Mouse (Mus musculus): ENCODE measurements around the gene Atad2b. TPM values are rescaled to one million over a fixed set of nuclear protein-coding genes. Genes with fewer than 3 reads are reported as not detected.

Gene Atad2b
- total and polyA plus RNA-seq, 3 experiments, result 9.9 to 44.3 (median 15.3) TPM

DNA sequence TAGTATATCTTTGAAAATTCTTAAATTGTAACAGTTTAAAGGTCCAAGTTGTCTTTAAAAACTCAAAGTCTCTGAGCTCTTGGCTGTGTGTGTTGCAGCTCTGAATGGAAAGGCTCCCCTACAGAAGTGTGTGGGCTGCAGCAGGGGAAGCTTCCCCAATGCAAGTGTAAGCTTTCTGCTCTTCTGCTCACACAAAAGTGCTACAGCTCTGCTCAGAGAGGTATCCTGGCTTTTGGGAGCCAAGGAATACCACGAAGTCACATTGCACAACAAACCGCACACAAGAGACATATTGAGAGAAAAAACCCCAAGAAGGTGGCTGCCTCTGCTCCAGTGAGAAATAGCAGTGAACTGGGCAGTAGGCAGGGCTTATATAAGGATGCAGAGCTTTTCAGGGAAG is 120.9 kb downstream of the Atad2b start:
- H3K27me3 ChIP-seq (ENCODE audit: control insufficient read depth in 1 of 2, insufficient read depth in 2 of 2, low read length in 2 of 2), result no peaks in the 10 kb centered on the region
- H3K79me2 ChIP-seq (ENCODE audit: control insufficient read depth, insufficient read depth, low read length, poor library complexity), result no peaks in the 10 kb centered on the region
- no peak for DNase-seq (ENCODE audit: low read depth, low spot score)
- no peaks in the 10 kb centered on the region for H3K9me3 ChIP-seq (replicated peaks; ENCODE audit: insufficient read depth, low read length)
- no peak overlapping the region for H3K27ac ChIP-seq (ENCODE audit: control insufficient read depth, low read depth, low read length)
- no peaks in the 10 kb centered on the region for H3K4me1 ChIP-seq (ENCODE audit: control insufficient read depth in 1 of 2, insufficient read depth in 2 of 2, low read length in 2 of 2)
- TF ChIP-seq CHD2 (IDR thresholded peaks at IDR 0.05; ENCODE audit: low read length), result no peak
- TF ChIP-seq HCFC1 (IDR thresholded peaks at IDR 0.05; ENCODE audit: low read depth, low read length), result no peak
- TF ChIP-seq EP300 (IDR thresholded peaks at IDR 0.05; ENCODE audit: low read depth in 1 of 2, low read length in 2 of 2), result no peak
- no peak for TF ChIP-seq MAZ (IDR thresholded peaks at IDR 0.05; ENCODE audit: low read depth, low read length)
- no peak for TF ChIP-seq ETS1 (IDR thresholded peaks at IDR 0.05; ENCODE audit: low read depth, low read length)
- no peak for TF ChIP-seq MEF2A (IDR thresholded peaks at IDR 0.05; ENCODE audit: extremely low read depth, insufficient replicate concordance, low read depth, low read length, poor library complexity, severe bottlenecking)
- TF ChIP-seq NRF1 (IDR thresholded peaks at IDR 0.05; ENCODE audit: insufficient read depth, low read depth, low read length, poor library complexity, severe bottlenecking), result no peak
- TF ChIP-seq POLR2AphosphoS5 (IDR thresholded peaks at IDR 0.05; ENCODE audit: borderline replicate concordance, low read depth, low read length), result no peak
- TF ChIP-seq NELFE (IDR thresholded peaks at IDR 0.05; ENCODE audit: low read depth, low read length), result no peak
- no peak for TF ChIP-seq MXI1 (IDR thresholded peaks at IDR 0.05; ENCODE audit: low read depth, low read length)
- no peak for TF ChIP-seq MYC (IDR thresholded peaks at IDR 0.05; ENCODE audit: low read depth, low read length)
- no peak for TF ChIP-seq MAX (IDR thresholded peaks at IDR 0.05; ENCODE audit: low read length)
- TF ChIP-seq ZMIZ1 (IDR thresholded peaks at IDR 0.05; ENCODE audit: low read depth, low read length), result no peak
- TF ChIP-seq POLR2A (IDR thresholded peaks at IDR 0.05; ENCODE audit: control insufficient read depth in 1 of 2, insufficient read depth in 1 of 2, low read depth in 1 of 2, low read length in 2 of 2, poor library complexity in 1 of 2), result no peak
- no peak for TF ChIP-seq JUND (IDR thresholded peaks at IDR 0.05; ENCODE audit: low read depth, low read length)
- no peak for TF ChIP-seq TBP (IDR thresholded peaks at IDR 0.05; ENCODE audit: low read depth, low read length)
- no peak overlapping the region for H3K4me3 ChIP-seq (ENCODE audit: control insufficient read depth in 1 of 2, insufficient read depth in 1 of 2, low read depth in 2 of 2, low read length in 2 of 2)
- peaks cover 0 to 6% of the 10 kb centered on the region in 2 experiments; a peak in 2 of 4 replicates for H3K36me3 ChIP-seq (ENCODE audit: control insufficient read depth in 1 of 2, insufficient read depth in 2 of 2, low read length in 2 of 2)
- H3K9ac ChIP-seq (ENCODE audit: control insufficient read depth, low read depth, low read length, poor library complexity, severe bottlenecking), result no peak overlapping the region

DNA sequence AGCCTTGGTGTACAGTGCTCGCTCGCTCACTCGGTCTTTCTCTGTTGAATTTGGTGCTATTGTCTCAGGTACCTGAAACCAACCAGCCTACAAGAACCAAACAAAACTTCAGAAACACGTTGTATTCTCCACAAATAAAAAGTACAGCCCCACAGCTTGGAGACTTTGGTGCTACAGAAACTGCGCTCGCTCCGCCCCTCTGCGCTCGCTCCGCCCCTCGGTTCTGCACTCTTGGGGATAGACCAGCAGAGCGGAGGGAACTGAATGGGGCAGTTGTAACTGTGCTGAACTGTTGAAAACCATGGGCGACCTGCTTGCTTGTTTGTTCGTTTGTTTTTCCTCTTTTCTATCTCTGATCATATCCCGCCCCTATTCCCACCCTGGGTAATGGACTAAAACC is 127.0 kb downstream of the Atad2b start:
- H3K4me3 ChIP-seq (ENCODE audit: control insufficient read depth in 1 of 2, insufficient read depth in 1 of 2, low read depth in 2 of 2, low read length in 2 of 2), result no peak overlapping the region
- H3K9me3 ChIP-seq (replicated peaks; ENCODE audit: insufficient read depth, low read length), result no peaks in the 10 kb centered on the region
- no peaks in the 10 kb centered on the region for H3K4me1 ChIP-seq (ENCODE audit: control insufficient read depth in 1 of 2, insufficient read depth in 2 of 2, low read length in 2 of 2)
- DNase-seq (ENCODE audit: low read depth, low spot score), result no peak
- H3K9ac ChIP-seq (ENCODE audit: control insufficient read depth, low read depth, low read length, poor library complexity, severe bottlenecking), result no peak overlapping the region
- TF ChIP-seq JUND (IDR thresholded peaks at IDR 0.05; ENCODE audit: low read depth, low read length) (no peak), TCF12 (IDR thresholded peaks at IDR 0.05; ENCODE audit: low read depth, low read length) (no peak)
- H3K27me3 ChIP-seq (ENCODE audit: control insufficient read depth in 1 of 2, insufficient read depth in 2 of 2, low read length in 2 of 2), result no peaks in the 10 kb centered on the region
- no peak overlapping the region for H3K27ac ChIP-seq (ENCODE audit: control insufficient read depth, low read depth, low read length)
- no peaks in the 10 kb centered on the region for H3K79me2 ChIP-seq (ENCODE audit: control insufficient read depth, insufficient read depth, low read length, poor library complexity)
- no peaks in the 10 kb centered on the region; a peak in 1 of 4 replicates for H3K36me3 ChIP-seq (ENCODE audit: control insufficient read depth in 1 of 2, insufficient read depth in 2 of 2, low read length in 2 of 2)
